8 mouse cellular contexts compared by ENCODE assay signal in genomic region chr7:39449260-39450021, GRCm38 (mm10). TPM values are rescaled to one million over a fixed set of nuclear protein-coding genes. Genes with fewer than 3 reads are reported as not detected.
DNase-seq lines count a peak whose midpoint lies in the region; ATAC-seq and TF ChIP-seq lines count a peak whose summit lies in the region.

No protein-coding gene starts in this region.

- peaks cover 6% of the 10 kb centered on the region; the same call in 1 of the 2 replicates for H3K4me1 ChIP-seq in embryonic facial prominence, embryonic 12.5 days
- no peaks in the 10 kb centered on the region; the same call in 1 of the 2 replicates for H3K4me1 ChIP-seq in intestine, postnatal 0 days (replicated peaks; ENCODE audit: control insufficient read depth, insufficient read depth, low read length)
- H3K4me1 ChIP-seq in midbrain, embryonic 10.5 days = peaks cover 12% of the 10 kb centered on the region

- peak overlapping the region; percentile 78 for H3K4me2 ChIP-seq in embryonic facial prominence, embryonic 12.5 days (replicated peaks)
- peak overlapping the region; percentile 78 for H3K4me2 ChIP-seq in intestine, postnatal 0 days (replicated peaks; ENCODE audit: low read depth)

- no peaks in the 10 kb centered on the region for H3K9me3 ChIP-seq in embryonic facial prominence, embryonic 12.5 days
- no peaks in the 10 kb centered on the region for H3K9me3 ChIP-seq in intestine, postnatal 0 days (ENCODE audit: control insufficient read depth)
- H3K9me3 ChIP-seq in midbrain, embryonic 10.5 days (replicated peaks) = peaks cover 8% of the 10 kb centered on the region; the same call in 1 of the 2 replicates

- H3K9ac ChIP-seq in embryonic facial prominence, embryonic 12.5 days = peak overlapping the region; percentile 77
- peak overlapping the region; percentile 76 for H3K9ac ChIP-seq in intestine, postnatal 0 days (ENCODE audit: low read depth, low read length)

- intact Hi-C loops in left cerebral cortex, postnatal 36 days (cut with DNase I) = no loop called here

- no peaks in the 10 kb centered on the region for H3K36me3 ChIP-seq in embryonic facial prominence, embryonic 12.5 days
- no peaks in the 10 kb centered on the region; the same call in 1 of the 2 replicates for H3K36me3 ChIP-seq in intestine, postnatal 0 days (ENCODE audit: control insufficient read depth, insufficient read depth)
- peaks cover 13% of the 10 kb centered on the region for H3K36me3 ChIP-seq in midbrain, embryonic 10.5 days

- WGBS in embryonic facial prominence, embryonic 12.5 days = 2% methylated on average over 36 of the region's 36 CpGs
- 2% methylated on average over 36 of the region's 36 CpGs for WGBS in intestine, postnatal 0 days
- 4% methylated on average over 36 of the region's 36 CpGs for WGBS in midbrain, embryonic 10.5 days

- peak overlapping the region; percentile 81 for H3K4me3 ChIP-seq in embryonic facial prominence, embryonic 12.5 days
- peak overlapping the region; percentile 69 for H3K4me3 ChIP-seq in intestine, postnatal 0 days (ENCODE audit: low read depth, low read length)
- H3K4me3 ChIP-seq in midbrain, embryonic 10.5 days = peak overlapping the region; percentile 80

- H3K27me3 ChIP-seq in embryonic facial prominence, embryonic 12.5 days = 0 out of 2 replicates have a peak, but pooled peaks cover 3% of the 10 kb centered on the region
- H3K27me3 ChIP-seq in intestine, postnatal 0 days (replicated peaks; ENCODE audit: control insufficient read depth, insufficient read depth, low read length) = peaks cover 6% of the 10 kb centered on the region; the same call in 1 of the 2 replicates
- H3K27me3 ChIP-seq in midbrain, embryonic 10.5 days (ENCODE audit: low read depth, poor library complexity, severe bottlenecking) = peaks cover 22% of the 10 kb centered on the region; the same call in 1 of the 2 replicates

- TF ChIP-seq CTCF in intestine, postnatal 0 days (IDR thresholded peaks at IDR 0.05; ENCODE audit: low read depth) = no peak

- 0 out of 2 replicates have a peak overlapping the region, but pooled peaks have one; percentile 6 for H3K27ac ChIP-seq in embryonic facial prominence, embryonic 12.5 days
- H3K27ac ChIP-seq in intestine, postnatal 0 days (ENCODE audit: low read depth, low read length) = no peak overlapping the region; the same call in 1 of the 2 replicates
- H3K27ac ChIP-seq in midbrain, embryonic 10.5 days (replicated peaks) = peak overlapping the region; percentile 83

- peak; percentile 99 for ATAC-seq in embryonic facial prominence, embryonic 12.5 days (ENCODE audit: insufficient number of reproducible peaks, insufficient read depth, low FRiP score, low TSS enrichment)
- peak; percentile 97 for ATAC-seq in granulocyte monocyte progenitor cell, adult 5-6 weeks (replicated peaks; ENCODE audit: poor library complexity, severe bottlenecking)
- ATAC-seq in intestine, postnatal 0 days = peak; percentile 99

- peak; percentile 79 to 81 for DNase-seq in urinary bladder, adult 18-20 months (ENCODE audit: low spot score in 2 of 2)
- no peak for DNase-seq in urinary bladder, postnatal 10 days (ENCODE audit: low spot score)
- peak; percentile 82 to 83 for DNase-seq in left cerebral cortex, postnatal 36 days (ENCODE audit: low spot score in 2 of 2)
- peak; percentile 81 for DNase-seq in midbrain, embryonic 10.5 days (ENCODE audit: low spot score)
- DNase-seq in right cerebral cortex, postnatal 36 days (ENCODE audit: low spot score in 2 of 2) = peak; percentile 79 to 90

RNA-seq across cellular contexts. Expression of gene Gm5114, which starts 36.5 kb away (rescaled TPM):
- polyA plus RNA-seq in embryonic facial prominence, embryonic 12.5 days (2016; fragmentation: Nextera tagmentation; extraction: Ambion mirVana) = not detected in 2 replicates
- not detected in 2 replicates for total RNA-seq in granulocyte monocyte progenitor cell, adult 5-6 weeks (2014; fragmentation: Nextera tagmentation)
- not detected in 2 replicates for total RNA-seq in granulocyte monocyte progenitor cell, adult 5-6 weeks (2017)
- not detected in 2 replicates for polyA plus RNA-seq in intestine, postnatal 0 days (2015; fragmentation: Nextera tagmentation; extraction: Ambion mirVana)
- not detected for total RNA-seq in left cerebral cortex, postnatal 36 days (2021)
- polyA plus RNA-seq in midbrain, embryonic 10.5 days (2016; fragmentation: Nextera tagmentation; extraction: Ambion mirVana) = not detected in 2 replicates
